Mouse (Mus musculus): Measurements from ENCODE around the gene Dennd5b. TPM values are rescaled to one million over a fixed set of nuclear protein-coding genes. Genes with fewer than 3 reads are reported as not detected.

Gene Dennd5b
- polyA plus RNA-seq, 1 experiment from 2014 or later, result 4.6 TPM

- peak; percentile 25 for DNase-seq (ENCODE audit: low spot score)
- TF ChIP-seq CTCF (IDR thresholded peaks at IDR 0.05; ENCODE audit: low read depth), result no peak
- Histone ChIP-seq H3K4me3 (replicated peaks; ENCODE audit: low read depth, low read length) (no peak overlapping the region), H3K27me3 (ENCODE audit: insufficient read depth, low read length) (no peaks in the 10 kb centered on the region), H3K4me1 (replicated peaks; ENCODE audit: insufficient read depth, low read length) (no peaks in the 10 kb centered on the region), H3K4me2 (ENCODE audit: low read length) (no peak overlapping the region), H3K9ac (ENCODE audit: low read depth, low read length) (no peak overlapping the region), H3K27ac (no peak overlapping the region), H3K9me3 (replicated peaks; ENCODE audit: low read length) (no peaks in the 10 kb centered on the region), H3K36me3 (ENCODE audit: insufficient read depth, low read length) (no peaks in the 10 kb centered on the region)
- ATAC-seq (replicated peaks; ENCODE audit: low FRiP score, low read depth), result no peak
- WGBS, result 55% methylated on average over 4 of the region's 4 CpGs
Observed at GRCm38 (mm10) chr6:149050978-149051723, 50.3 kb downstream of the Dennd5b start.

- Histone ChIP-seq H3K4me2 (ENCODE audit: low read length) (no peak overlapping the region), H3K4me1 (replicated peaks; ENCODE audit: insufficient read depth, low read length) (no peaks in the 10 kb centered on the region), H3K9me3 (replicated peaks; ENCODE audit: low read length) (no peaks in the 10 kb centered on the region), H3K36me3 (ENCODE audit: insufficient read depth, low read length) (0 out of 2 replicates have a peak, but pooled peaks cover 10% of the 10 kb centered on the region), H3K27ac (no peak overlapping the region), H3K27me3 (ENCODE audit: insufficient read depth, low read length) (no peaks in the 10 kb centered on the region), H3K4me3 (replicated peaks; ENCODE audit: low read depth, low read length) (no peak overlapping the region), H3K9ac (ENCODE audit: low read depth, low read length) (no peak overlapping the region)
- TF ChIP-seq CTCF (IDR thresholded peaks at IDR 0.05; ENCODE audit: low read depth), result no peak
- ATAC-seq (replicated peaks; ENCODE audit: low FRiP score, low read depth) (no peak), DNase-seq (ENCODE audit: low spot score) (no peak)
- WGBS, result 82% methylated on average over 4 of the region's 4 CpGs
Observed at GRCm38 (mm10) chr6:149040099-149040498, 61.4 kb downstream of the Dennd5b start.

- Histone ChIP-seq H3K9ac (ENCODE audit: low read depth, low read length) (no peak overlapping the region), H3K27ac (no peak overlapping the region), H3K4me3 (replicated peaks; ENCODE audit: low read depth, low read length) (no peak overlapping the region), H3K36me3 (ENCODE audit: insufficient read depth, low read length) (peaks cover under 1% of the 10 kb centered on the region; the same call in 1 of the 2 replicates), H3K4me2 (ENCODE audit: low read length) (no peak overlapping the region), H3K4me1 (replicated peaks; ENCODE audit: insufficient read depth, low read length) (no peaks in the 10 kb centered on the region), H3K27me3 (ENCODE audit: insufficient read depth, low read length) (no peaks in the 10 kb centered on the region), H3K9me3 (replicated peaks; ENCODE audit: low read length) (no peaks in the 10 kb centered on the region)
- no peak for ATAC-seq (replicated peaks; ENCODE audit: low FRiP score, low read depth)
- no peak for DNase-seq (ENCODE audit: low spot score)
- WGBS, result 91% methylated on average over 5 of the region's 5 CpGs
- TF ChIP-seq CTCF (IDR thresholded peaks at IDR 0.05; ENCODE audit: low read depth), result no peak
Observed at GRCm38 (mm10) chr6:149032198-149032597, 69.3 kb downstream of the Dennd5b start.

- Histone ChIP-seq H3K9ac (ENCODE audit: low read depth, low read length) (no peak overlapping the region), H3K36me3 (ENCODE audit: insufficient read depth, low read length) (peaks cover 4% of the 10 kb centered on the region; the same call in 1 of the 2 replicates), H3K4me2 (ENCODE audit: low read length) (no peak overlapping the region), H3K9me3 (replicated peaks; ENCODE audit: low read length) (no peaks in the 10 kb centered on the region), H3K4me3 (replicated peaks; ENCODE audit: low read depth, low read length) (no peak overlapping the region), H3K4me1 (replicated peaks; ENCODE audit: insufficient read depth, low read length) (no peaks in the 10 kb centered on the region), H3K27ac (no peak overlapping the region), H3K27me3 (ENCODE audit: insufficient read depth, low read length) (no peaks in the 10 kb centered on the region)
- DNase-seq (ENCODE audit: low spot score), result no peak
- no peak for ATAC-seq (replicated peaks; ENCODE audit: low FRiP score, low read depth)
- no peak for TF ChIP-seq CTCF (IDR thresholded peaks at IDR 0.05; ENCODE audit: low read depth)
Observed at GRCm38 (mm10) chr6:149031377-149031776, 70.1 kb downstream of the Dennd5b start.

GRCm38 (mm10) chr6:149018431-149018830 is 83.0 kb downstream of the Dennd5b start:
- WGBS, result 85% methylated on average over 5 of the region's 5 CpGs

GRCm38 (mm10) chr6:149010766-149011301 is 90.6 kb downstream of the Dennd5b start:
- ATAC-seq (replicated peaks; ENCODE audit: low FRiP score, low read depth) (no peak), DNase-seq (ENCODE audit: low spot score) (peak; percentile 78)
- no peaks in the 10 kb centered on the region for H3K9me3 ChIP-seq (replicated peaks; ENCODE audit: low read length)
- peak; percentile 73 for TF ChIP-seq CTCF (IDR thresholded peaks at IDR 0.05; ENCODE audit: low read depth)
- H3K4me2 ChIP-seq (ENCODE audit: low read length), result no peak overlapping the region
- peaks cover 23% of the 10 kb centered on the region for H3K36me3 ChIP-seq (ENCODE audit: insufficient read depth, low read length)
- H3K9ac ChIP-seq (ENCODE audit: low read depth, low read length), result no peak overlapping the region
- H3K27ac ChIP-seq, result no peak overlapping the region
- H3K4me1 ChIP-seq (replicated peaks; ENCODE audit: insufficient read depth, low read length), result no peaks in the 10 kb centered on the region
- no peaks in the 10 kb centered on the region for H3K27me3 ChIP-seq (ENCODE audit: insufficient read depth, low read length)
- no peak overlapping the region for H3K4me3 ChIP-seq (replicated peaks; ENCODE audit: low read depth, low read length)

More at GRCm38 (mm10) chr6:149018431-149018830, 83.0 kb downstream of the Dennd5b start:
- no peak for TF ChIP-seq CTCF (IDR thresholded peaks at IDR 0.05; ENCODE audit: low read depth)
- no peak overlapping the region for H3K4me2 ChIP-seq (ENCODE audit: low read length)
- H3K9ac ChIP-seq (ENCODE audit: low read depth, low read length), result no peak overlapping the region
- H3K27ac ChIP-seq, result no peak overlapping the region
- H3K4me3 ChIP-seq (replicated peaks; ENCODE audit: low read depth, low read length), result no peak overlapping the region
- H3K36me3 ChIP-seq (ENCODE audit: insufficient read depth, low read length), result peaks cover 27% of the 10 kb centered on the region
- H3K4me1 ChIP-seq (replicated peaks; ENCODE audit: insufficient read depth, low read length), result no peaks in the 10 kb centered on the region
- no peaks in the 10 kb centered on the region for H3K27me3 ChIP-seq (ENCODE audit: insufficient read depth, low read length)
- DNase-seq (ENCODE audit: low spot score) (no peak), ATAC-seq (replicated peaks; ENCODE audit: low FRiP score, low read depth) (no peak)
- no peaks in the 10 kb centered on the region for H3K9me3 ChIP-seq (replicated peaks; ENCODE audit: low read length)

Measured in kidney, postnatal 0 days (tissue).